Mouse (Mus musculus) liver, embryonic 11.5 days (tissue): ENCODE results near the gene Gm10337. TPM values are rescaled to one million over a fixed set of nuclear protein-coding genes. Genes with fewer than 3 reads are reported as not detected.

Experiments
- ATAC-seq: fragments of 200-750 bp; cut with Nextera tagmentation; replicated peaks from 2 replicates; pipeline ENCODE4 v1.8.0; 2017; ENCODE audit warnings: moderate number of reproducible peaks, mild to moderate bottlenecking, moderate TSS enrichment, moderate library complexity; ENCODE audit not compliant: low FRiP score
- DNase-seq: peaks from one replicate; pipeline ENCODE4 v3.0.0-alpha.2; 2017; ENCODE audit warnings: low spot score
- H3K27ac ChIP-seq: fragments of 300-500 bp; sonication (generic); 2 replicates; pipeline ENCODE4 v1.5.1; 2014; ENCODE audit warnings: mild to moderate bottlenecking, low read depth, low read length, control low read depth
- H3K27me3 ChIP-seq: fragments of 300-500 bp; sonication (generic); replicated peaks from 2 replicates; pipeline ENCODE4 v1.6.1; 2014; ENCODE audit warnings: low read length, mixed read lengths; ENCODE audit not compliant: control insufficient read depth, insufficient read depth
- H3K36me3 ChIP-seq: fragments of 300-500 bp; sonication (generic); 2 replicates; pipeline ENCODE4 v1.6.1; 2014; ENCODE audit warnings: mild to moderate bottlenecking, low read length, moderate library complexity, mixed read lengths; ENCODE audit not compliant: control insufficient read depth, insufficient read depth
- H3K4me1 ChIP-seq: fragments of 300-500 bp; sonication (generic); replicated peaks from 2 replicates; pipeline ENCODE4 v1.6.1; 2014; ENCODE audit warnings: low read length, mixed read lengths; ENCODE audit not compliant: control insufficient read depth, insufficient read depth
- H3K4me2 ChIP-seq: fragments of 300-500 bp; sonication (generic); 2 replicates; pipeline ENCODE4 v1.6.1; 2014; ENCODE audit warnings: mild to moderate bottlenecking, control low read depth, moderate library complexity
- H3K4me3 ChIP-seq: fragments of 300-500 bp; sonication (generic); 2 replicates; pipeline ENCODE4 v1.5.1; 2014; ENCODE audit warnings: low read depth, low read length, control low read depth
- H3K9ac ChIP-seq: fragments of 300-500 bp; sonication (generic); 2 replicates; pipeline ENCODE4 v1.6.1; 2014; ENCODE audit warnings: low read depth, low read length, control low read depth
- H3K9me3 ChIP-seq: fragments of 300-500 bp; sonication (generic); 2 replicates; pipeline ENCODE4 v1.6.1; 2016; ENCODE audit warnings: low read length, inconsistent platforms, mixed read lengths; ENCODE audit not compliant: control insufficient read depth
- WGBS: fragments of 180-500 bp; shearing (Covaris S2); extraction: QIAGEN DNeasy Blood & Tissue Kit; methylation state at CpG from one replicate; pipeline ENCODE4 v1.1.7; 2014; 5-methylcytosine and 5-hydroxymethylcytosine counted together
- polyA plus RNA-seq: library from polyadenylated mRNA; unstranded; fragments of >200 nt; fragmentation: Nextera tagmentation; extraction: Ambion mirVana; gene quantifications from 2 replicates; pipeline ENCODE4 v1.2.1, GENCODE M21; 2014

The Gm10337 gene
- polyA plus RNA-seq, 1 experiment from 2014 or later, result not detected

DNA sequence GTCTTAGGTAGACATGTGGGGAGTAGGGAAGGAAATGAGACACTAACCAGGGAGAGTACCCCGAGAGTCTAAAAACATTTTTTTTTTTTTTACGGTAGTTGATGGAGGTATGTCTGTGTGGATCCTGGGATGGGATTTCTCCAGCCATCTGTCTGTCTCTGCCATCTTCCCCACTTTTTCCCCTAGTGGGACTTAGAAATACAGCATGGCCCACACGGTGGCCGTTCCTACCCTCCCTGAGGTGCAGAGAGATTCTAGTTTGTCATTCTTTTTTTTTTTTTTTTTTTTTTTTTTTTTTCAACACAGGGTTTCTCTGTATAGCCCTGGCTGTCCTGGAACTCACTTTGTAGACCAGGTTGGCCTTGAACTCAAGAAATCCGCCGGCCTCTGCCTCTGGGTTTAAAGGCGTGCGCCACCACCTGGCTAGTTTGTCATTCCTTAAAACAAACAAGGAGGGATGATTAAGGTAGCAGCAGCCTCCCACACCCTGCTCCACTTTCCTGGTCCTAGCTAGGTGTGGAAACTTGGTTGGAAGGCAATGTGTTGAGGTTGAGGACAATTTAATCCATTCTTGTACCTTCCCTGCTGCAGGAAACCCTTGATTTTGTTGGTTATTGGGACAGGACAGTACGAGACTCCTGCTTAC, 42.0 kb upstream of the Gm10337 start:
- peak overlapping the region; percentile 62 for H3K4me3 ChIP-seq
- ATAC-seq, result no peak

DNA sequence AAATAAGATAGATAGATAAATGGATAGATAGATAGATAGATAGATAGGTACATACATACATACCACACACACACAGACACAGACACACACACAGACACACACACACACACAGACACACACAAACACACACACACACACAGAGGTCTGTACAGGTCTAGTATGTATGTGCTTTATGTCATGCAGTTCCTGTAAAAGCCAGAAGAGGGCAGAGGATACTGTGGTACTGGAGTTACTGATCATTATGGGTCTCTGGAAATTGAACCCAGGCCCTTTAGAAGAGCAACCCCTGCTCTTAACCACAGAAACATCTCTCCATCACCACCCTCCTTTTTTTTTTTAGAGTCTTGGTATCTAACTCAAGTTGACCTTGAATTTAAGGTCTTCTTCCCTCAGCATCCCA, 39.9 kb upstream of the Gm10337 start:
- Histone ChIP-seq H3K27ac (no peak overlapping the region), H3K4me1 (peaks cover 18% of the 10 kb centered on the region), H3K27me3 (no peaks in the 10 kb centered on the region), H3K4me2 (no peak overlapping the region), H3K9me3 (no peaks in the 10 kb centered on the region), H3K9ac (no peak overlapping the region), H3K4me3 (no peak overlapping the region), H3K36me3 (peaks cover 10% of the 10 kb centered on the region)
- DNase-seq (no peak), ATAC-seq (no peak)

More for the DNA sequence above, 42.0 kb upstream of the Gm10337 start:
- WGBS, result 80% methylated on average over 9 of the region's 9 CpGs
- H3K27ac ChIP-seq, result peak overlapping the region; percentile 37
- H3K9me3 ChIP-seq, result no peaks in the 10 kb centered on the region
- H3K9ac ChIP-seq, result peak overlapping the region; percentile 44; the same call in 1 of the 2 replicates
- peaks cover 26% of the 10 kb centered on the region for H3K4me1 ChIP-seq
- no peak for DNase-seq
- H3K36me3 ChIP-seq, result peaks cover 4% of the 10 kb centered on the region; the same call in 1 of the 2 replicates
- H3K27me3 ChIP-seq, result no peaks in the 10 kb centered on the region
- peak overlapping the region; percentile 72 for H3K4me2 ChIP-seq

DNA sequence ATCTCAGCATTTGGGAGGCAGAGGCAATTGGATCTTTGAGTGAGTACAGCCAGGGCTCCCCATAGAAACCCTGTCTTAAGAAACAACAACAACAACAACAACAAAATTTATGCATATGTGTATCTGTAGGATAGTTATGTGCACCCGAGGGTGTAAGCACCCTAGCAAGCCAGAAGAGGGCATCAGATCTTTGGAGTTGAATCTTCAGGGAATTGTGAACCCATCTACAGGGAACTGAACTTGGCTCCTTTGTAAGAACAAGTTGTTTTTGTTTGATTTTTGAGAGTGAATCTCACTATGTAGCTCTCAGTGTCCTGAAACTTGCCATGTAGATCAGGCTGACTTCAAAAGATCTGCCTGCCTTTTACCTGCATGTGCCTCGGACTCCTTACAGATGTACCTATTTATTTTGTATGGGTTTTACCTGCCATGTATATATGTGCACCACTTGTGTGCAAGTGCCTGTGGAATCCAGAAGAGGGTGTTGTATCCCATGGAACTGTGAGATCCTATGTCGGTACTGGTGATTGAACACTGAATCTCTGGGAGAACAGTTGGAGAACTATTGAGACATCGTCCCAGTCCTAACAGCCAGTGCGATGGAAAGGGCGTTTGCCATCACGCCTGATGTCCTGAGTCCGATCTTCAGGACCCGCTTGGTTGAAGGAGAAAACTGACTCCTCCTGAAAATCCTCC, 34.7 kb upstream of the Gm10337 start:
- Histone ChIP-seq H3K9ac (no peak overlapping the region), H3K4me3 (no peak overlapping the region), H3K27ac (no peak overlapping the region), H3K4me2 (no peak overlapping the region), H3K36me3 (peaks cover 12% of the 10 kb centered on the region), H3K27me3 (no peaks in the 10 kb centered on the region), H3K4me1 (peaks cover 9% of the 10 kb centered on the region), H3K9me3 (no peaks in the 10 kb centered on the region)
- 95% methylated on average over 9 of the region's 9 CpGs for WGBS
- DNase-seq (no peak), ATAC-seq (no peak)

DNA sequence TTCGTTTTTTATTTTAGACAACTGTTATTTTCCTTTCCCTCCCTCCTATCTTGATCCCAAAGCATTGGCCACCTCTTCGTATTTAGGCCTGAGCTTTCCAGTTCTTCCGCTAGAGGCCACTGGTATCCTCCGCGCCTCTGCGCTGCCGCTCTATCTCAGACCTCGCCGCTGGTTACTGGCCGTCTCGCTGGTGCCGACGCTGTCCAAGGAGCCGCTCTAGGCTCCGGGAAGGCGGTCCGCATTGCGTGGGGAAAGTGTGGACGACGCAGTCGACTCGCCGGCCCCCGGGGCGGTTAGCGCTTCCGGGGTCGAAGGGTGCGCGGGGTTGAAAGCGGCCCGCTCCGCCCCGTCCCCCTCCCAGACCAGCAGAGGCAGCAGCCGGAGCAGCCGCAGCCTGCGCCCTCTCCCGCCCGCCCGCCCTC, 33.3 kb upstream of the Gm10337 start, which contains the start of gene Pcbp2:
Gene Pcbp2, plus strand, starts transcription at position 357 of the 422 bp plus-strand sequence.
- Histone ChIP-seq H3K4me1 (peaks cover 9% of the 10 kb centered on the region), H3K27ac (peak within 1 kb of the TSS; percentile 96), H3K36me3 (peaks cover 20% of the 10 kb centered on the region), H3K4me2 (peak within 1 kb of the TSS; percentile 67), H3K4me3 (peak within 1 kb of the TSS; percentile 96), H3K27me3 (no peaks in the 10 kb centered on the region), H3K9ac (peak within 1 kb of the TSS; percentile 99), H3K9me3 (no peaks in the 10 kb centered on the region)
- under 1% methylated on average over 35 of the region's 40 CpGs for WGBS
- peak; percentile 95 for DNase-seq
- ATAC-seq, result peak; percentile 98

DNA sequence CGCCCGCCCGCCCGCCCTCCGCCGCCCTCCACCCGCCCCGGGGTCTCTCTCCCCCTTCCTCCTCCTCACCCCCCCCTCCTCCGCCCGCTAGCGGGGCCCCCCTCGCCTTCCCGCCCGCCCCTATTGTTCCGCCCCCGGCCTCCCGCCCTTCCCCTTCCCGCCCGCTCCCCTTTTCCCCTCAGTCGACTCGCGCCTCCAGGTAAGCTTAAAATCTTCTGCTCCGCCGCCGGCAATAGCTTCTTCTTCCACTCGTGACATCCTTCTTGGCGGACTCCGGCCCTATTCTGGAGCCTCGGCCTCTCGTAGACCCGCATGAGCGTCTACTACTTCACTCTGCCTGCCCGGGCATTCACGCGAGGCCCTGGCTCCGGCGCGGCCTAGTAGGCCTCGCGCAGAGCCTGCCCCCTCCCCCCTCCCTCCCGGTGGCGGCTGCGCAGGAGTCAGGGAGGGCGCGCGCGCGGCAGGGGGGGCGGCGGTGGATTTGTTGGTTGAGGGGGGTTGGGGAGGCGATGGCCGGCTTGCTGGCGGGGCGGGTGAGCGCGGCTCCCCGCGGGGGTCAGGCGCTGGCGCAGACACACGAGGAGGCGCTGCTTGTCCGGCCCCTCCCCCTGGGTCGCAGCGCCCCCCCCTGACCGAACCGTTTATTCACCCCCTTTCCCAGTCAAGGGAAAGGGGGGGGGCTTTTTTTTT, 32.8 kb upstream of the Gm10337 start:
- H3K9ac ChIP-seq, result peak overlapping the region; percentile 99
- peak overlapping the region; percentile 96 for H3K27ac ChIP-seq
- H3K27me3 ChIP-seq, result no peaks in the 10 kb centered on the region
- H3K9me3 ChIP-seq, result no peaks in the 10 kb centered on the region
- peaks cover 25% of the 10 kb centered on the region for H3K36me3 ChIP-seq
- WGBS, result 0% methylated on average over 42 of the region's 67 CpGs
- H3K4me1 ChIP-seq, result peaks cover 9% of the 10 kb centered on the region
- H3K4me3 ChIP-seq, result peak overlapping the region; percentile 96
- ATAC-seq (peak; percentile 55), DNase-seq (peak; percentile 87)
- peak overlapping the region; percentile 67 for H3K4me2 ChIP-seq

DNA sequence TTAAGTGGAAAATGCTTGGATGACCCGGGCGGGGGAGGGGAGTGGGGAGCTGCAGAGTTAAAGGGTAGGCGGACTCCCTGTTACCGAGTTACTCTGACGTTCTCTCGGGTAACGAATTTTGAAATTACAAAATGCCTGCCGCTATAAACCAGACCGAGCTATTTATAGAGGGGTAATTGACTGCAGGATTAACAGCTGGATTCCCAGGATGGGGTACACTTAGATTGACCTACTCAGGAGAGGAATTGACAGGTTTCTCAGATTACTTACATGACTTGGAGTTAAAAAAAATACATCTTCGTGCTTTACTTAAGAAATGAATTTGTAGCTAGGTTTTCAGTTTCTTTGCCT, 32.3 kb upstream of the Gm10337 start:
- Histone ChIP-seq H3K9me3 (no peaks in the 10 kb centered on the region), H3K27me3 (no peaks in the 10 kb centered on the region), H3K4me3 (peak overlapping the region; percentile 96), H3K4me1 (peaks cover 9% of the 10 kb centered on the region), H3K9ac (peak overlapping the region; percentile 99), H3K27ac (peak overlapping the region; percentile 96), H3K36me3 (peaks cover 30% of the 10 kb centered on the region), H3K4me2 (peak overlapping the region; percentile 67)
- WGBS, result under 1% methylated on average over 10 of the region's 10 CpGs
- DNase-seq, result no peak
- no peak for ATAC-seq

DNA sequence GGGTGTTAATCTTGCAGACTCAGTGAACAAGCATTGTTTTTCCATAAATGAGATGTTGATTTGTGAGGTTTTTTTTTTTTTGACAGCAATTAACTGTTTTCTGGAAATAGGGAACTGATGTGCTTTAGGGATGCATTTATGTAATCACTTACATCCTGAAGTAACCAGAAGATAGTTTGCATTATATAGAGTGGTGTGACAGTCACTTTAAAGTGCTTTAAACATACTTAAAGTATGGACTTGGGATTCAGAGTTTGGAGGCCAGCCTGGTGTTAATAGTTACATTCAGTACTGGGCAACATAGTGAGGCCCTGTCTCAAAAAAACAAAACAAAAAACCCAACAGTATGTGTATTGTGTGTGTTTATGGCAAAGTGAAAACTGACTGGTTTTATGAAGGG, 31.8 kb upstream of the Gm10337 start:
- H3K4me1 ChIP-seq, result peaks cover 9% of the 10 kb centered on the region
- no peak overlapping the region for H3K27ac ChIP-seq
- ATAC-seq (no peak), DNase-seq (no peak)
- no peak overlapping the region for H3K9ac ChIP-seq
- no peaks in the 10 kb centered on the region for H3K9me3 ChIP-seq
- peak overlapping the region; percentile 96 for H3K4me3 ChIP-seq
- peak overlapping the region; percentile 67 for H3K4me2 ChIP-seq
- no peaks in the 10 kb centered on the region for H3K27me3 ChIP-seq
- peaks cover 33% of the 10 kb centered on the region for H3K36me3 ChIP-seq

DNA sequence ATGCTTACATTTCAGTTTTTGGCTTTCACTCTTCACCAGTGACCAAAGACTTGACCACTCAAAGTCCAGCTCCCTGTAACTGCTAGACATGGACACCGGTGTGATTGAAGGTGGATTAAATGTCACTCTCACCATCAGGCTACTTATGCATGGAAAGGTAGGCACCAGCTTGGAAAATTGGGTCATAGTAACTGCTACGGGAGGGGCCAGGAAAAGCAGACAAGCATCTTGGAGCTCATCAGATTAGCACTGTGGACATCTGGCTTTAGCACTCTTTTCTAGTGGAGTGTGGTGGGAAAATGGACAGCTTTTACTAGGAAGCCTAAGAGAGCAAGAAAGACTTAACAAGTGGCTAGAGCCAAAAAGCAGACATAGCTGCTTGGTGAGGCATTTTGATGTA, 30.3 kb upstream of the Gm10337 start:
- Histone ChIP-seq H3K9ac (no peak overlapping the region), H3K4me1 (peaks cover 9% of the 10 kb centered on the region), H3K27me3 (no peaks in the 10 kb centered on the region), H3K27ac (no peak overlapping the region), H3K36me3 (peaks cover 40% of the 10 kb centered on the region), H3K4me2 (peak overlapping the region; percentile 67), H3K9me3 (no peaks in the 10 kb centered on the region), H3K4me3 (no peak overlapping the region)
- DNase-seq (no peak), ATAC-seq (no peak)
- 80% methylated on average over 2 of the region's 2 CpGs for WGBS
